Mouse (Mus musculus) embryonic facial prominence, embryonic 14.5 days (tissue): ENCODE measurements around the gene Tnpo3. TPM values are rescaled to one million over a fixed set of nuclear protein-coding genes. Genes with fewer than 3 reads are reported as not detected.

Experiments used
- ATAC-seq: fragments of 200-750 bp; cut with Nextera tagmentation; 2 replicates; pipeline ENCODE4 v1.8.0; 2017; ENCODE audit warnings: low read depth, moderate number of reproducible peaks, moderate TSS enrichment
- DNase-seq: peaks from one replicate; pipeline ENCODE4 v3.0.0-alpha.2; 2015; ENCODE audit warnings: low spot score
- H3K27ac ChIP-seq: fragments of 300-500 bp; sonication (generic); replicated peaks from 2 replicates; pipeline ENCODE4 v1.5.1; 2014; ENCODE audit warnings: low read depth, mild to moderate bottlenecking, low read length, moderate library complexity
- H3K27me3 ChIP-seq: fragments of 300-500 bp; sonication (generic); replicated peaks from 2 replicates; pipeline ENCODE4 v1.6.1; 2014; ENCODE audit warnings: low read length; ENCODE audit not compliant: control insufficient read depth, insufficient read depth
- H3K36me3 ChIP-seq: fragments of 300-500 bp; sonication (generic); 2 replicates; pipeline ENCODE4 v1.6.1; 2014; ENCODE audit warnings: low read length, mixed read lengths; ENCODE audit not compliant: control insufficient read depth, insufficient read depth
- H3K4me1 ChIP-seq: fragments of 300-500 bp; sonication (generic); 2 replicates; pipeline ENCODE4 v1.6.1; 2014; ENCODE audit warnings: antibody characterized with exemption, low read length; ENCODE audit not compliant: control insufficient read depth, insufficient read depth
- H3K4me2 ChIP-seq: fragments of 300-500 bp; sonication (generic); 2 replicates; pipeline ENCODE4 v1.6.1; 2014; ENCODE audit warnings: low read depth, mild to moderate bottlenecking, low read length, moderate library complexity, mixed read lengths
- H3K4me3 ChIP-seq: fragments of 300-500 bp; sonication (generic); 2 replicates; pipeline ENCODE4 v1.5.1; 2014; ENCODE audit warnings: low read depth, mild to moderate bottlenecking, low read length
- H3K9ac ChIP-seq: fragments of 300-500 bp; sonication (generic); 2 replicates; pipeline ENCODE4 v1.6.1; 2014; ENCODE audit warnings: low read depth, mild to moderate bottlenecking, low read length, moderate library complexity, mixed read lengths
- H3K9me3 ChIP-seq: fragments of 300-500 bp; sonication (generic); 2 replicates; pipeline ENCODE4 v1.6.1; 2016; ENCODE audit warnings: low read length; ENCODE audit not compliant: control insufficient read depth
- WGBS: fragments of 180-500 bp; shearing (Covaris S2); extraction: QIAGEN DNeasy Blood & Tissue Kit; methylation state at CpG from one replicate; pipeline ENCODE4 v1.1.7; 2014; 5-methylcytosine and 5-hydroxymethylcytosine counted together
- polyA plus RNA-seq: library from polyadenylated mRNA; unstranded; fragments of >200 nt; fragmentation: Nextera tagmentation; extraction: Ambion mirVana; gene quantifications from 2 replicates; pipeline ENCODE4 v1.2.1, GENCODE M21; 2014

Tnpo3 gene
- 78.7 and 92.3 TPM in 2 replicates for polyA plus RNA-seq

GRCm38 (mm10) chr6:29609111-29610019 lies at the start of gene Tnpo3:
Tnpo3 (minus strand) TSS chr6:29609887.
- 0% methylated on average over 50 of the region's 67 CpGs for WGBS

DNA sequence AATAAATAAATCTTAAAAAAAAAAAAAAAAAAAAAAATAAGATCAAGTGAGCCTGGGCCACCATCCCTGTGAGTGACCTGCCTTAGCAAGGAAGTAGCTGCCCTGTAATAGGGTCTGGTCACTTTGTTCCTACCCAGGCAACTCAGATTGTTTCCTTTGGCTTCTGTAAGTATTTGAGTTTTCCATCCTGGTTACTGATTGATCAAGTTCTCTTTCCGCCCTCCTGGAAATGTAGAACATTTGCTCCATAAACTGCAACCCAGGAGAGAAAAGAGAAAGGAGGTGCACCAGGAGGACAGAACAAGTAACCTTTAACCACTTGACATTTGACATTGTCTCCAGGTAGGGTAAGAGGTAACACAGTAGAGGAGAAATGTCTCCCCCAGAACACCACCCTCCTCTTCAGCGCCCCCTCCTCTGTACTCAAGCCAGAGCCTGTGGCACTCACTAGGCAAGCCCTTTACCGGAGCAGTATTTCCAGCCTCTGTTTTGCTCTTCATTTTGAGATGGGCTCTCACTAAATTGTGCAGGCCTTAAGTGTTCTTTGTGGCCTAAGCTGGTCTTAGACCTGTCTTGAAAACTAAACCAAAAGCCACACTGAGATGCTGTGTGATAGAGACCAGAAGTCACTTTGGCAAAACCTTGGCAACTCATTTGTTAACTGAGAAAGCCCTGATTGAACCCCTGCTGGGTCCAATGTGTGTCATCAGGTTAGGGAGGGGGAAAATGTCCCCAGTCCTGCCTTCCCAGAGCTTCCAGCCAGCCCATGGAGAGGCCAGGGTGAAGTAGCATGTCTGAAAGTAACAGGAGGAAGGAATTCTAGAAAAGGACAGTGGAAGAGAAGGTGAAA lies 49.2 kb upstream of the Tnpo3 start:
- no peaks in the 10 kb centered on the region for H3K27me3 ChIP-seq
- H3K4me2 ChIP-seq = no peak overlapping the region
- no peaks in the 10 kb centered on the region for H3K4me1 ChIP-seq
- no peaks in the 10 kb centered on the region for H3K9me3 ChIP-seq
- 92% methylated on average over 3 of the region's 3 CpGs for WGBS
- DNase-seq (no peak), ATAC-seq (no peak)
- no peak overlapping the region for H3K4me3 ChIP-seq
- H3K36me3 ChIP-seq = no peaks in the 10 kb centered on the region
- no peak overlapping the region for H3K27ac ChIP-seq
- no peak overlapping the region for H3K9ac ChIP-seq

More at GRCm38 (mm10) chr6:29609111-29610019, at the start of gene Tnpo3:
- Histone ChIP-seq H3K4me3 (peak within 1 kb of the TSS; percentile 96), H3K4me2 (peak within 1 kb of the TSS; percentile 67), H3K9me3 (no peaks in the 10 kb centered on the region), H3K27ac (peak within 1 kb of the TSS; percentile 91), H3K36me3 (no peaks in the 10 kb centered on the region), H3K9ac (peak within 1 kb of the TSS; percentile 95), H3K4me1 (peaks cover 5% of the 10 kb centered on the region), H3K27me3 (no peaks in the 10 kb centered on the region; the same call in 1 of the 2 replicates)
- ATAC-seq (peak; percentile 98), DNase-seq (peak; percentile 97)

DNA sequence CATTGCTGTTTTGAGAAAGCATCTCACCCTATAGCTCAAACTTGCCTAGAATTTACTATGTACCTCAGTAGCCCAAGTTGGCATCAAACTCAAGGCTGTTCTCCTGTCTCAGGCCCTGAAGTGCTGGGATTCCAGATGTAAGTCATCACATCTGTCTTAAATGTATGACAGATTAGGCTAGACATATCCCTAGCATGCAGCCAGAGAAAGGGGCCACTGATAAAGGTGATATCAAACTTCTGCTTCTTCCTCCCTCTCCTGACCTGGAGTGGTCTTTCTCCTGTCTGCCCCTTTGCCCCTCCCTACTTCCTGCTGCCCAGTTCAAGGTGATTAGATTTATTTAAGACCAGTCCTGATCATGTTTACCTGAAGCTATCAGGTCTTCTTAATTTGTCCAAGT lies 43.6 kb upstream of the Tnpo3 start:
- no peaks in the 10 kb centered on the region for H3K4me1 ChIP-seq
- no peak overlapping the region for H3K27ac ChIP-seq
- H3K4me2 ChIP-seq = no peak overlapping the region
- DNase-seq (no peak), ATAC-seq (no peak)
- no peaks in the 10 kb centered on the region for H3K36me3 ChIP-seq
- no peak overlapping the region for H3K9ac ChIP-seq
- H3K9me3 ChIP-seq = no peaks in the 10 kb centered on the region
- H3K4me3 ChIP-seq = no peak overlapping the region
- H3K27me3 ChIP-seq = no peaks in the 10 kb centered on the region

DNA sequence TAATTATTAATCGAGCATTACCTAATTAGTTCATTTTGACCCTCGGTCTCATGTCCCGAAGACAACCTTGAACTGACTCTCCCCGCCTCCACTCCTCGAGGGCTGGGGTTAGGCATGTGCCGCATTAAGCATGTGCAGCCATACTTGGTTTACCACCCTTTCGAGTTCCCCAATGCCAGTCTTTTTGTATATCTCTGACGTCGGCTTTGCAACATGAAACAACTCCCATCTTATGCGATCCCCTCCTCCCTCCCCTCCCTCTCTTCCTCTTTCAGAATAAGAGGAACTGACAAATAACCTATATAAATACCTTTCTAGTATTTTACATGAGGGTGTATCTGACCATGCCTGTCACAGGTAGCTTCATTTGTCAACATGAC lies 40.5 kb upstream of the Tnpo3 start:
- no peak overlapping the region for H3K9ac ChIP-seq
- no peaks in the 10 kb centered on the region for H3K9me3 ChIP-seq
- no peaks in the 10 kb centered on the region for H3K36me3 ChIP-seq
- H3K27me3 ChIP-seq = no peaks in the 10 kb centered on the region
- no peaks in the 10 kb centered on the region for H3K4me1 ChIP-seq
- H3K4me3 ChIP-seq = no peak overlapping the region
- no peak for ATAC-seq
- DNase-seq = no peak
- no peak overlapping the region for H3K4me2 ChIP-seq
- no peak overlapping the region for H3K27ac ChIP-seq
- 68% methylated on average over 10 of the region's 10 CpGs for WGBS

GRCm38 (mm10) chr6:29649494-29650169 lies 39.9 kb upstream of the Tnpo3 start:
- Histone ChIP-seq H3K9ac (no peak overlapping the region), H3K4me2 (no peak overlapping the region), H3K27ac (no peak overlapping the region), H3K4me3 (no peak overlapping the region), H3K4me1 (no peaks in the 10 kb centered on the region), H3K27me3 (no peaks in the 10 kb centered on the region), H3K36me3 (no peaks in the 10 kb centered on the region), H3K9me3 (no peaks in the 10 kb centered on the region)
- DNase-seq (peak; percentile 89), ATAC-seq (peak; percentile 62)
- WGBS = 32% methylated on average over 14 of the region's 14 CpGs

- H3K4me1 ChIP-seq = no peaks in the 10 kb centered on the region
- ATAC-seq (no peak), DNase-seq (no peak)
- H3K9me3 ChIP-seq = no peaks in the 10 kb centered on the region
- WGBS = 86% methylated on average over 4 of the region's 4 CpGs
- no peak overlapping the region for H3K4me3 ChIP-seq
- H3K4me2 ChIP-seq = no peak overlapping the region
- no peaks in the 10 kb centered on the region for H3K36me3 ChIP-seq
- H3K27ac ChIP-seq = no peak overlapping the region
- H3K27me3 ChIP-seq = no peaks in the 10 kb centered on the region
- no peak overlapping the region for H3K9ac ChIP-seq
Measured at GRCm38 (mm10) chr6:29641816-29642215, 32.1 kb upstream of the Tnpo3 start.

DNA sequence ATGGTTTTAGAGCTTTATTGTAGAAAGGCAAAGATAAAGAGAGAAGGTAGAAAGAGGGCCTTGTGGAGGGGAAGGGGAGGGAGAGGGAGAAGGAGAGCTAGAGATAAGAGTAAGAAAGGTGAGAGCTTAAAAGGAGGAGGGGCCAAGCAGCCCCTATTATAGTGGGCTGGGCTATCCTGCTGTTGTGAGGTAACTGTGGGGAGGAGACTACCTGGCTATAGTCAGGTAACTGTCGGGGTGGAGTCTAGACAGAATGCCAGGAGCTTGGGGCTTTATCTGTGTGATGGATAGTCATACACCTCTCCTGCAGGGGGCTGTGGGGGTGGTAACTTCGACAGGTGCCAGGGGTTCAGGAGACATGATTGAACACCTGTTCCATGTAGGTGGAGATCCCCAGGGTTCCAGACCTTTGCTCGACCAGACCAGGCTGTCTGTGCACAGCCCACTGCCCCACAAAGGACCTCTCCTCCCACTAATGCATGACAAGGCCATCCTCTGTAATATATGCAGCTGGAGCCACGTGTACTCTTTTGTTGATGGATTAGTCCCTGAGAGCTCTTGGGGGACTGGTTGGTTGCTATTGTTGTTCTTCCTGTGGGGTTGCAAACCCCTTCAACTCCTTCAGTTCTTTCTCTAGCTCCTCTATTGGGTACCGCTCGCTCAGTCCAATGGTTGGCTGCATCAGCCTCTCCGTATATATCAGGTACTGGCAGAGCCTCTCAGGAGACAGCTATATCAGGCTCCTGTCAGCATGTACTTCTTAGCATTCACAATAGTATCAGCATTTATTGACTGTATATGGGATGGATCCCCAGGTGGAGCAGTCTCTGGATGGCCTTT lies 30.1 kb upstream of the Tnpo3 start:
- no peak for DNase-seq
- H3K4me2 ChIP-seq = no peak overlapping the region
- H3K4me1 ChIP-seq = no peaks in the 10 kb centered on the region
- 24% methylated on average over 7 of the region's 7 CpGs for WGBS
- no peak overlapping the region for H3K9ac ChIP-seq
- no peak overlapping the region for H3K4me3 ChIP-seq
- H3K36me3 ChIP-seq = no peaks in the 10 kb centered on the region
- no peaks in the 10 kb centered on the region for H3K27me3 ChIP-seq
- no peaks in the 10 kb centered on the region for H3K9me3 ChIP-seq
- no peak overlapping the region for H3K27ac ChIP-seq
- no peak for ATAC-seq
